Mouse (Mus musculus) myocyte (in vitro differentiated cells): ENCODE measurements around the gene Capns2.

Source experiments
- POLR2A ChIP-seq: IDR thresholded peaks from one replicate; pipeline ENCODE4 v1.6.1; 2011; ENCODE audit warnings: low read depth, mild to moderate bottlenecking, control low read depth, moderate library complexity; ENCODE audit not compliant: insufficient read length
- POLR2AphosphoS2 ChIP-seq: IDR thresholded peaks from one replicate; pipeline ENCODE4 v1.6.1; 2011; ENCODE audit warnings: low read depth, control low read depth; ENCODE audit not compliant: insufficient read length
- REST ChIP-seq: IDR thresholded peaks from one replicate; pipeline ENCODE4 v1.6.1; 2011; ENCODE audit warnings: mild to moderate bottlenecking, control low read depth, moderate library complexity; ENCODE audit not compliant: insufficient read depth, insufficient read length
- TCF12 ChIP-seq: IDR thresholded peaks from one replicate; pipeline ENCODE4 v1.6.1; 2011; ENCODE audit warnings: mild to moderate bottlenecking, control low read depth; ENCODE audit not compliant: poor library complexity, insufficient read depth, severe bottlenecking
- USF1 ChIP-seq: IDR thresholded peaks from one replicate; pipeline ENCODE4 v1.6.1; 2011; ENCODE audit warnings: low read depth, mild to moderate bottlenecking, control low read depth, moderate library complexity

DNA sequence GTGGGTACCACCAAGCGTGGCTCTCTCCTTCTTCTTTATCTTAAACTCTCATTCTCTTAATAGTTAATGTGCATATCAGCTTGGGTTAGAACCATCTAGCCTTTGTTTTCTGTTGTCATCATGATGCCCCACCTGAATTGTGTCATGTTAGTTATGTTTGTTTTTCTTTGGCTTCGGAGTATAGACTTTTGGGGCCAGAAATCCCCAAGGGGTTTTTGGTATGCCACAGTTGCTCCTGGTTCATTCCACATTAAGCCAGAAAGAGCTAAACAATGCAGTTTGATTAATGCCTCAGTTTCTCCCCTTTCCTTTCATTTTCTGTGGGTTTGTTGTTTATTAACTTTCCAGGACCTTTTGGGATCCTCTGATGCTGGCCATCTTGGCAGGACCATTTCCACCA, 7.2 kb downstream of the Capns2 start:
- TF ChIP-seq POLR2A (no peak), USF1 (no peak), POLR2AphosphoS2 (no peak), TCF12 (no peak), REST (no peak)
